Mouse (Mus musculus): ENCODE measurements around the gene Fto. TPM values are rescaled to one million over a fixed set of nuclear protein-coding genes. Genes with fewer than 3 reads are reported as not detected.

Fto gene
- polyA plus RNA-seq, 1 experiment from 2014 or later: 63.7 TPM

- DNase-seq (ENCODE audit: low read depth, low spot score) (no peak), ATAC-seq (no peak)
- in situ Hi-C loops (cut with MboI; ENCODE audit: low pct_unique_long_range_greater_than_20kb): loop anchor here (10.0 to 25.0 kb wide), 3 partner anchors 637 to 1462 kb away; partner anchors contain the start of gene Mmp2
- POLR2A ChIA-PET: interaction anchor here (0.6 to 0.7 kb wide), 3 partner anchors 24 to 933 kb away, joined by 3 to 7 read pairs (median 4); no protein-coding TSS in a partner anchor
- TF ChIP-seq CTCF (IDR thresholded peaks at IDR 0.05): no peak
- CTCF ChIA-PET: interaction anchor here (0.6 to 2.8 kb wide), 2 partner anchors 11 to 495 kb away, joined by 3 to 8 read pairs; no protein-coding TSS in a partner anchor
- H3K27me3 ChIP-seq: no peaks in the 10 kb centered on the region
These were observed 62.0 kb downstream of the Fto start for GRCm38 (mm10) chr8:91375054-91375938.

DNA sequence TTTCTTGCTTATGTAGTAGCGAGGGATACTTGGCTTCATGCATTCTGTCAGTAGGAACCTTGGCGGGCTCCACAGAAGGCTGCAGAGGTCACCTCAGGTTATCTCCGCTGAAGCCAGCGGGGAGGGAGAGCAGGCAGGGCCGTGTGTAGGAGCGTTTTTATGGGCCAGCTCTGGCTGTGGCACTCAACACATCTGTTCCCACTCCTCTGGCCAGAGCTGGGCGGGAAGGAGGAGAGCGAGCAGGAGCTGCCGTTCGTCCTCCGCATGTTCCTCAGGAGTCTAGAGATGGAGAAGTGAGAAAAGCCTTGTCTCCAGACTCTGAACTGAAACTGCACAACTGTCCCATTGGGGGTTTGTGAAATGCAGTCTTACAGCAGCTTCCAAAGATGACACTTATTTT is 63.5 kb downstream of the Fto start:
- ATAC-seq: no peak
- no peak for DNase-seq (ENCODE audit: low read depth, low spot score)
- no peaks in the 10 kb centered on the region for H3K27me3 ChIP-seq
- ChIA-PET CTCF (interaction anchor here (2.8 kb wide), 1 partner anchor 13 kb away, joined by 8 read pairs; no protein-coding TSS in a partner anchor), POLR2A (interaction anchor here (0.5 to 1.0 kb wide), 2 partner anchors 422 to 976 kb away, joined by 3 to 4 read pairs; no protein-coding TSS in a partner anchor)
- no peak for TF ChIP-seq CTCF (IDR thresholded peaks at IDR 0.05)
- in situ Hi-C loops (cut with MboI; ENCODE audit: low pct_unique_long_range_greater_than_20kb): loop anchor here (10.0 to 25.0 kb wide), 3 partner anchors 636 to 1461 kb away; partner anchors contain the start of gene Mmp2

GRCm38 (mm10) chr8:91377275-91377674 is 64.0 kb downstream of the Fto start:
- in situ Hi-C loops (cut with MboI; ENCODE audit: low pct_unique_long_range_greater_than_20kb): loop anchor here (10.0 to 25.0 kb wide), 3 partner anchors 635 to 1460 kb away; partner anchors contain the start of gene Mmp2
- ChIA-PET POLR2A (interaction anchor here (0.5 kb wide), 1 partner anchor 976 kb away, joined by 3 read pairs; no protein-coding TSS in a partner anchor), CTCF (no interaction called here)
- ATAC-seq (no peak), DNase-seq (ENCODE audit: low read depth, low spot score) (no peak)
- TF ChIP-seq CTCF (IDR thresholded peaks at IDR 0.05): no peak
- no peaks in the 10 kb centered on the region for H3K27me3 ChIP-seq

GRCm38 (mm10) chr8:91378846-91379499 is 65.6 kb downstream of the Fto start:
- no peaks in the 10 kb centered on the region for H3K27me3 ChIP-seq
- DNase-seq (ENCODE audit: low read depth, low spot score) (peak; percentile 94), ATAC-seq (peak; percentile 98)
- peak; percentile 97 for TF ChIP-seq CTCF (IDR thresholded peaks at IDR 0.05)
- in situ Hi-C loops (cut with MboI; ENCODE audit: low pct_unique_long_range_greater_than_20kb): loop anchor here (10.0 to 25.0 kb wide), 3 partner anchors 633 to 1458 kb away; partner anchors contain the start of gene Mmp2
- CTCF ChIA-PET: interaction anchor here (0.8 to 4.7 kb wide), 19 partner anchors 9 to 1001 kb away, joined by 3 to 27 read pairs (median 5); no protein-coding TSS in a partner anchor
- POLR2A ChIA-PET: interaction anchor here (1.0 to 1.5 kb wide), 6 partner anchors 10 to 422 kb away, joined by 3 to 7 read pairs (median 4); no protein-coding TSS in a partner anchor

- no peak for ATAC-seq
- no peaks in the 10 kb centered on the region for H3K27me3 ChIP-seq
- no peak for TF ChIP-seq CTCF (IDR thresholded peaks at IDR 0.05)
- in situ Hi-C loops (cut with MboI; ENCODE audit: low pct_unique_long_range_greater_than_20kb): loop anchor here (5.0 to 25.0 kb wide), 5 partner anchors 106 to 1456 kb away; partner anchors contain the start of gene Mmp2
- ChIA-PET POLR2A (interaction anchor here (0.8 to 2.2 kb wide), 4 partner anchors 10 to 420 kb away, joined by 3 to 6 read pairs (median 6); no protein-coding TSS in a partner anchor), CTCF (interaction anchor here (0.7 to 4.7 kb wide), 9 partner anchors 10 to 417 kb away, joined by 3 to 27 read pairs (median 4); no protein-coding TSS in a partner anchor)
- DNase-seq (ENCODE audit: low read depth, low spot score): no peak
These were observed 67.6 kb downstream of the Fto start for GRCm38 (mm10) chr8:91380796-91381542.

DNA sequence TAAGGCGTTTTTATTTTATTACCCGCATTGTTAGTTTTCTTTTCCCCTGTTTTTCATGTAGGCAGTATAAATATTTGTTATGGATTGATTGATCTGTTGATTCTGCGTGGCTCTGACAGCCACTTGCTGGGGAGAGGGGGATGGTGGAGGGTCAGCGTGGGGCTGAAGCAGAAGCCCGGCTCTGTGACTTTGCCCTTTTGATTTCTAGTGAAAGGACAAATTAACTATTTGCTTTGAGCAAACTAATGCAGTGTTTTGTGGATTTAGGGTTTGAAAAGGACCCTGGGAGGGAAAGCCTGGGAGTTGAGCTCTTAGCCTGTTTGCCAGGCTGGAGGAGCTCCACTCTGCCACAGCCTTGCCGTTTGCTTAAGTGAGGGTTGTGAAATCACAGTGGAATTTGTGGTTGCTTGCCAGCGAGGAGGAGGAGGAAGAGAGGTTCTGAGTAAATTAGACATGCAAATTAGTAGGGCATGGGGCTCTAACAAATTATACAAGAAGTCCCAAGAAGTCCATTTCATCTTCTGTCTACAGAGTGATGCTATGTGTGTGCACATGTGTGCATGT is 68.3 kb downstream of the Fto start:
- ATAC-seq (no peak), DNase-seq (ENCODE audit: low read depth, low spot score) (peak; percentile 30)
- ChIA-PET CTCF (interaction anchor here (0.7 to 4.7 kb wide), 7 partner anchors 9 to 108 kb away, joined by 3 to 27 read pairs (median 4); no protein-coding TSS in a partner anchor), POLR2A (interaction anchor here (1.0 to 2.2 kb wide), 2 partner anchors 9 to 419 kb away, joined by 3 to 6 read pairs; no protein-coding TSS in a partner anchor)
- no peak for TF ChIP-seq CTCF (IDR thresholded peaks at IDR 0.05)
- H3K27me3 ChIP-seq: no peaks in the 10 kb centered on the region
- in situ Hi-C loops (cut with MboI; ENCODE audit: low pct_unique_long_range_greater_than_20kb): loop anchor here (5.0 to 25.0 kb wide), 5 partner anchors 106 to 1456 kb away; partner anchors contain the start of gene Mmp2

DNA sequence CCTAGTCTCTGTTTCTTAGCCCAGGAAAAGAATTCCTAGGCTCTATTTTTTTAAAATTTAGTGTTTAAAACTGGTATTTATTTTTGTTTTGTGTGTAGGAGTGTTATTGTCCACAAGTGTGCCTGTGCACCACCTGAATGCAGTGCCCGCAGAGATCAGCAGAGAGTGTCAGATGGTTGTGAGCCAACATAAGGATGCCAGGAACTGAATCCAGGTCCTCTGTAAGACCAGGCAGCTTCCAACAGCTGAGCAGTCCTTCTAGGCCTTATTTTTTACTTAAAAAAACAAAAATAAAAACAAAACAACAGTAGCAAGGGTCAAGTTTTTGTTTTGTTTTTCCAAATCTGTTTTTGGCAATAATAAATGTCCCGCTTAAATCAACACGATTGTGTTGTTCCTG is 69.9 kb downstream of the Fto start:
- POLR2A ChIA-PET: interaction anchor here (0.6 kb wide), 1 partner anchor 28 kb away, joined by 3 read pairs; no protein-coding TSS in a partner anchor
- H3K27me3 ChIP-seq: no peaks in the 10 kb centered on the region
- ATAC-seq (no peak), DNase-seq (ENCODE audit: low read depth, low spot score) (no peak)
- in situ Hi-C loops (cut with MboI; ENCODE audit: low pct_unique_long_range_greater_than_20kb): loop anchor here (5.0 to 25.0 kb wide), 5 partner anchors 104 to 1454 kb away; partner anchors contain the start of gene Mmp2
- CTCF ChIA-PET: interaction anchor here (0.8 to 4.7 kb wide), 3 partner anchors 11 to 99 kb away, joined by 3 to 27 read pairs (median 3); no protein-coding TSS in a partner anchor
- TF ChIP-seq CTCF (IDR thresholded peaks at IDR 0.05): no peak

GRCm38 (mm10) chr8:91383811-91384210 is 70.5 kb downstream of the Fto start:
- POLR2A ChIA-PET: no interaction called here
- ATAC-seq: no peak
- H3K27me3 ChIP-seq: no peaks in the 10 kb centered on the region
- no peak for DNase-seq (ENCODE audit: low read depth, low spot score)
- in situ Hi-C loops (cut with MboI; ENCODE audit: low pct_unique_long_range_greater_than_20kb): loop anchor here (5.0 to 25.0 kb wide), 5 partner anchors 103 to 1453 kb away; partner anchors contain the start of gene Mmp2
- TF ChIP-seq CTCF (IDR thresholded peaks at IDR 0.05): no peak
- CTCF ChIA-PET: interaction anchor here (0.7 to 1.1 kb wide), 3 partner anchors 85 to 137 kb away, joined by 3 read pairs; no protein-coding TSS in a partner anchor

Data from Patski (cell line).